Mouse (Mus musculus) heart, embryonic 14.5 days (tissue): ENCODE measurements at regions not wholly inside any gene's neighbourhood (a gene's known extent, or its start where the extent isn't known, plus 50 kb on each side); places are given as distances from the start of the nearest gene placed in this dataset.
A peak's percentile ranks its signal among the peaks of the same experiment; 100 is the strongest.

ENCODE experiments used
- ATAC-seq: fragments of 200-750 bp; cut with Nextera tagmentation; 2 replicates; pipeline ENCODE4 v1.8.0; 2017; ENCODE audit warnings: low read depth, moderate TSS enrichment; ENCODE audit not compliant: insufficient number of reproducible peaks, insufficient read depth, low FRiP score
- H3K27ac ChIP-seq, 2 experiments: fragments of 200-500 bp in 1 of 2; fragments of 300-500 bp in 1 of 2; sonication (generic) in 1 of 2; replicated peaks in 1 of 2; 2 replicates each; pipeline ENCODE4 v1.5.1; 2012 to 2014; ENCODE audit warnings: low read depth in 2 of 2, low read length in 2 of 2, control low read depth in 1 of 2, mild to moderate bottlenecking in 1 of 2, mixed read lengths in 1 of 2; ENCODE audit not compliant: control insufficient read depth in 1 of 2, insufficient read depth in 1 of 2
- H3K27me3 ChIP-seq: fragments of 300-500 bp; sonication (generic); 2 replicates; pipeline ENCODE4 v1.6.1; 2014; ENCODE audit warnings: mild to moderate bottlenecking, low read length, control low read depth; ENCODE audit not compliant: control insufficient read depth, insufficient read depth
- H3K36me3 ChIP-seq: fragments of 300-500 bp; sonication (generic); 2 replicates; pipeline ENCODE4 v1.6.1; 2014; ENCODE audit warnings: mild to moderate bottlenecking, control low read depth, low read length, mixed read lengths; ENCODE audit not compliant: control insufficient read depth, insufficient read depth
- H3K4me1 ChIP-seq, 2 experiments: fragments of 200-500 bp in 1 of 2; fragments of 300-500 bp in 1 of 2; sonication (generic) in 1 of 2; 2 replicates each; pipeline ENCODE4 v1.6.1; 2012 to 2014; ENCODE audit warnings: low read length in 2 of 2, control low read depth in 1 of 2, mixed read lengths in 1 of 2; ENCODE audit not compliant: control insufficient read depth in 2 of 2, insufficient read depth in 2 of 2
- H3K4me2 ChIP-seq: fragments of 300-500 bp; sonication (generic); 2 replicates; pipeline ENCODE4 v1.6.1; 2014; ENCODE audit warnings: mild to moderate bottlenecking, low read length
- H3K4me3 ChIP-seq, 2 experiments: fragments of 200-500 bp in 1 of 2; fragments of 300-500 bp in 1 of 2; sonication (generic) in 1 of 2; 2 replicates each; pipeline ENCODE4 v1.5.1; 2012 to 2014; ENCODE audit warnings: low read length in 2 of 2, mild to moderate bottlenecking in 2 of 2, control low read depth in 1 of 2, low read depth in 1 of 2, moderate library complexity in 1 of 2; ENCODE audit not compliant: control insufficient read depth in 1 of 2, insufficient read depth in 1 of 2
- H3K9ac ChIP-seq: fragments of 300-500 bp; sonication (generic); 2 replicates; pipeline ENCODE4 v1.6.1; 2014; ENCODE audit warnings: mild to moderate bottlenecking, low read length
- H3K9me3 ChIP-seq: fragments of 300-500 bp; sonication (generic); 2 replicates; pipeline ENCODE4 v1.6.1; 2016; ENCODE audit warnings: low read length, control low read depth; ENCODE audit not compliant: control insufficient read depth
- WGBS: fragments of 180-500 bp; shearing (Covaris S2); extraction: QIAGEN DNeasy Blood & Tissue Kit; methylation state at CpG from one replicate; pipeline ENCODE4 v1.1.7; 2014; 5-methylcytosine and 5-hydroxymethylcytosine counted together

DNA sequence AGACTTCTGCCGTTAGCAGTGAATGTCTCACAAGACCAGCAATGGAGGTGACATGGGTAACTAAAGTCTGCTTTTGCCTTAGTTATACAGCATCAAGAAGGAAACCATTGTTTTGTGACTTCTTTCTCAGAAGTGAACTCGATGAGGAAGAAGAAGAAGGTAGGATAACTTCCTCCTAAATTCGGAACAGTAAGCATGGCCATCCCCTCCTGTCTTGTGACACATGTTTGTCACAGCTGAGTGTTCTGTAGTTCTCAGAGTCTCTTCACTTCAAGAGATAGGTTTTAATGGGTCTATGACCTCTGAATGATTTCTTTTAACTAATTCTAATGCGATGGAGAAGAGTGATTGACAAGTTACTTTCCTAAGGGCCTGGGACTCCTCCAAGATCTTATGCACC is 79.3 kb upstream of the Zeb2 start:
- Histone ChIP-seq H3K4me1 (peaks cover 0 to 3% of the 10 kb centered on the region in 2 experiments; a peak in 2 of 4 replicates), H3K9me3 (no peaks in the 10 kb centered on the region), H3K4me2 (no peak overlapping the region), H3K36me3 (no peaks in the 10 kb centered on the region), H3K27me3 (no peaks in the 10 kb centered on the region), H3K27ac (no peak overlapping the region), H3K9ac (no peak overlapping the region), H3K4me3 (no peak overlapping the region)
- WGBS, result 84% methylated on average over 4 of the region's 4 CpGs
- no peak for ATAC-seq

DNA sequence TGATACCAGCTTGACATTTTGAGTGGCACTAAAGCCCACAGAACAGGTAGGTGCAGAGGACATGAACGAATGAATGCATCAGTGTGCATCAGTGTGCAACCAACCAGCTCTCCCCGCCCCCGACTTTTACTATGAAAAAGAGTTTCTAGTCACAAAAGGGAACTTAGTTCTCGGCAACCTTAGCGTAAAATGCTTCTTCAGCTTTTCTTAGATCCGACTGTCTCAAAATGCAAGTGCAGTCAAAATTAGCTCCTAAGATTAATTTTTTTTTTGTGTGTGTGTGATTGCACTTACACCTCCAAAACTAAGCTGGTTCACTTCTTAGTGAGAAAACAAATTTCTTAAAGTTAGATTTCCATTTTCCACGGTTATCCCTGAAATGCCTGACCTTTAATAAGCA is 77.1 kb upstream of the Zeb2 start:
- no peak overlapping the region for H3K4me3 ChIP-seq
- no peaks in the 10 kb centered on the region for H3K36me3 ChIP-seq
- 85% methylated on average over 7 of the region's 7 CpGs for WGBS
- no peak overlapping the region for H3K4me2 ChIP-seq
- no peak overlapping the region for H3K27ac ChIP-seq
- ATAC-seq, result no peak
- H3K27me3 ChIP-seq, result no peaks in the 10 kb centered on the region
- H3K9me3 ChIP-seq, result no peaks in the 10 kb centered on the region
- H3K4me1 ChIP-seq, result peaks cover 0 to 3% of the 10 kb centered on the region in 2 experiments; a peak in 2 of 4 replicates
- no peak overlapping the region for H3K9ac ChIP-seq

DNA sequence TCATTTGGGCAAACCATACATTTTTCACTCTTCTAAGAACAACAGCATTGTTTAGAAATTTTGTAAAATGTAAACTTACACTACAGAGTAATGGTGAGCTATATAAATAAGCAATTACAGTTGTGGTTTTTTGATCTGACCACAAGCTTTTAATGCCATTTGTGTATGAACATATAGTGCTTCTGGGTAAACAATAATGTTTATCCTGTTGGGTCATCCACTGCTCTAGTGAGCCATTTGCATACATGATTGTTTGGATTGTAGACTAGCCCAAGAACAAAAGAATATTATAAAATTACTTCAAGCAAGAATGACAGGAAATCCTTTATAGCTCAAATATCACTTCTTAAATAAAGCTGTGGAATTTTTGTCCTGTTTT is 68.4 kb upstream of the Zeb2 start:
- peak overlapping the region in 1 of 2 experiments; percentile 60; a peak in 1 of 4 replicates for H3K27ac ChIP-seq
- H3K4me2 ChIP-seq, result peak overlapping the region; percentile 58; the same call in 1 of the 2 replicates
- no peaks in the 10 kb centered on the region for H3K27me3 ChIP-seq
- H3K9me3 ChIP-seq, result no peaks in the 10 kb centered on the region
- peaks cover 8 to 18% of the 10 kb centered on the region in 2 experiments for H3K4me1 ChIP-seq
- H3K4me3 ChIP-seq, result 0 out of 4 replicates have a peak overlapping the region, but pooled peaks of 1 of the 2 experiments have one; percentile 25
- no peaks in the 10 kb centered on the region for H3K36me3 ChIP-seq
- no peak for ATAC-seq
- H3K9ac ChIP-seq, result no peak overlapping the region

DNA sequence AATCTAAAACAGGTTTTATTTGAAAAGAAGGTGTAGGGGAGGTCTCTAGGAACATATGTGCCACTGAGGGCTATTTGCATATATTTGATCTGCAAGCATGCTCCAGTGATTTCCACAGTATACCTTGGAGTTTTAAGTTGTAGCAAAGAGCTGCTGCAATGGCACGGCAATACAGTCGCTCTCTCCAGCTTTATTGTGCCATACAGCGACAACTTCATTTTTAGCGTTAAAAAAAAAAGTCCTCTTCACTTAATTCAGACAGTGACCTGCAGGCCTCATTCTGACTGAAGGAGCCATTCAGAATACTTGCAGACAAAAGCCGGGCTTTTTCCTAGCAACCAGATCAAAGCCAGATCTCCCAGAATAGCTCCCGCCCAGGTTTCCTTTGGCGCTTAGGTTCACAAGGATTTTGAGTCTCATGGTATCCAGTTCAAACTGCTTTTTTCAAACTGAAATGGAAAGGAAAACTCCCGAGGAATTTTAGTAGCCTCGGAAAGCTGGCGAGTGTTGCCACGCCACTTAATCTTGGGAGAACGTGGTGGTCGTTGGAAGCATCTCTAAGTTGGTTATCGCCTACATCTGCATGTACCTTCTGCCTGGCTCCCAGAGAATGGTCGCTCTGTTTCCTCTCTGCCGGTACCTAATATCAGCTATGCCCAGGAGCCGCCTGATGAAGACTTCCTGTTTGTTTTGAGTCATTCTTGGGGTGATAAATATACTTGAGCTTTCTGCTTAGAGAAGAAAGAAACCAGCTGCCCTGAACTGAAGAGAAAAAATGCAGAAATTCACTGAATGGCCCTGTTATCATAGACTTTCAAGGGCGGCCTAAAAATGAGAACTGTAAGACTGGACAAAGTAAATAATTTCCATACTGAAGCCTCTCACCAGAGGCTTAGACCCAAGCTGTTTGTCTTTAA is 67.8 kb upstream of the Zeb2 start:
- WGBS, result 11% methylated on average over 18 of the region's 18 CpGs
- no peak for ATAC-seq
- Histone ChIP-seq H3K4me3 (peak overlapping the region; percentile 18 to 25; a peak in 3 of 4 replicates), H3K9ac (peak overlapping the region; percentile 40), H3K36me3 (no peaks in the 10 kb centered on the region), H3K4me1 (peaks cover 8 to 18% of the 10 kb centered on the region in 2 experiments), H3K27me3 (no peaks in the 10 kb centered on the region), H3K27ac (peak overlapping the region; percentile 60 to 90), H3K4me2 (peak overlapping the region; percentile 58), H3K9me3 (no peaks in the 10 kb centered on the region)

DNA sequence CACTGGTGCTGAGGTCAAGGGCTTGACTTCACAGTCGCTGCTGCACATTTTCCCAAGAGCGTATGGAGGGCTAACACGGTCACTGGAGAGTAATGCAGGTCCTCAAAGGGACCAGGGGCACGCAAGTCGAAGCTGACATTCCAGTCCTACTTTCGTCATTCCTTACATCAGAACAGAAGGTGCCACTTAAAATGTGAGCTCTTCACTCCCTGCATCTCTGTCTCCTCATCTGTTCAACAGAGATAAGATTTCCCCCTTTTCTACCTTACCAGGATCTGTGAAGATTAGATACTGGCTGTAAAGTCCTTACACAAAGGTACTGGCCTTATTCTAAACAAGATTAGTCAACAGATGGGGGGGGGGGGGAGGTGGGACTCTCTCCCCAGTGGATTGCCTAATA is 67.0 kb upstream of the Zeb2 start:
- H3K27ac ChIP-seq, result peak overlapping the region in 1 of 2 experiments; percentile 60; a peak in 1 of 4 replicates
- H3K4me1 ChIP-seq, result peaks cover 8 to 18% of the 10 kb centered on the region in 2 experiments
- H3K9ac ChIP-seq, result no peak overlapping the region
- H3K36me3 ChIP-seq, result no peaks in the 10 kb centered on the region
- peak overlapping the region; percentile 58; the same call in 1 of the 2 replicates for H3K4me2 ChIP-seq
- H3K4me3 ChIP-seq, result no peak overlapping the region
- WGBS, result 13% methylated on average over 6 of the region's 6 CpGs
- H3K9me3 ChIP-seq, result no peaks in the 10 kb centered on the region
- ATAC-seq, result no peak
- no peaks in the 10 kb centered on the region for H3K27me3 ChIP-seq

DNA sequence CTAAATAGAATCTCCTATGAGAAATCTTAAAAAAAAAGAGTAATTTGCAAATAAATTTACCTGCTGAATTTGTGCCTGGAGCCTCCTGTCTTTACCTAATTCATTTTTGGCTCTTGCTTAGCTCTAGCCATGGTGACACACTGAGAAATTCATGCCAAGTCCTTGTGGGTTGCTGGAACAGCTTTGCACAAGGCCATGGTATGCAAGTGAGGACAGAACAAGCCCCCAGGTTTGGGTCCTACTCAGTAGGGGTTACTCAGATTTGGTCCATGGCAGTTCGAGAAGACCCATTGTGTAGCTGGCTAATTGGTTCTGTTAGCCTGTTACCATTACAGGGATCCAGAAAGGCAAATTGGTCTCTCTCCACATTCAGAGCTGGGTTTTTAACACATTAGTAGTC is 65.7 kb upstream of the Zeb2 start:
- no peak overlapping the region for H3K27ac ChIP-seq
- ATAC-seq, result no peak
- H3K9me3 ChIP-seq, result no peaks in the 10 kb centered on the region
- H3K4me2 ChIP-seq, result no peak overlapping the region
- no peak overlapping the region for H3K9ac ChIP-seq
- peaks cover 8 to 18% of the 10 kb centered on the region in 2 experiments for H3K4me1 ChIP-seq
- H3K36me3 ChIP-seq, result no peaks in the 10 kb centered on the region
- 93% methylated on average over 1 of the region's 1 CpGs for WGBS
- H3K27me3 ChIP-seq, result no peaks in the 10 kb centered on the region
- no peak overlapping the region for H3K4me3 ChIP-seq

DNA sequence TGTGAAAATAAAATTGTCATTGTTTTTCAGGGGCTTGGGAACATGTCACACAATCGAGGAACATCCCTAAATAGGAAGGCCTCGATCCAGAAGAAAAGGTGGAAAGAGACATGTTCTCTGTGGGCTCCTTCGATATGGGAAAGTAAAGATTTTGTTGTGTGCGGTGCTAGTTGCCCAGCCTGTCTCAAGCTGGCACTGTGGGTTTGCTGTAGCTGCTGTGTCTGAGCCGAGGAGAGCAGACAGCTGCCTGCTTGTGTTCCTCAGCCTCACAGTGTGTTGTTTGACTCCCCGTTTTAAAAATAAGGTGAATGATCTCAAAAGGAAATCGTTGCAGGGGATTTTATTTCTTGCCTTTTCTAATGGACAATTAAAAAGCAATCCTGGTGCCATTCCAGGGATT is 64.4 kb upstream of the Zeb2 start:
- Histone ChIP-seq H3K27me3 (no peaks in the 10 kb centered on the region), H3K4me1 (peaks cover 8 to 18% of the 10 kb centered on the region in 2 experiments), H3K9me3 (no peaks in the 10 kb centered on the region), H3K27ac (no peak overlapping the region), H3K9ac (no peak overlapping the region), H3K4me2 (no peak overlapping the region), H3K4me3 (no peak overlapping the region), H3K36me3 (no peaks in the 10 kb centered on the region)
- ATAC-seq, result no peak
- WGBS, result 73% methylated on average over 7 of the region's 7 CpGs
